Mouse (Mus musculus) C2C12 (cell line): ENCODE measurements around the gene Gpr180. TPM values are rescaled to one million over a fixed set of nuclear protein-coding genes. Genes with fewer than 3 reads are reported as not detected.

Experiments used
- H3K27me3 ChIP-seq: one replicate; pipeline ENCODE4 v1.6.1; 2011; ENCODE audit not compliant: control insufficient read depth, insufficient read depth, insufficient read length
- H3K36me3 ChIP-seq: one replicate; pipeline ENCODE4 v1.6.1; 2011; ENCODE audit not compliant: control insufficient read depth, insufficient read depth
- H3K4me3 ChIP-seq: one replicate; pipeline ENCODE4 v1.5.1; 2011; ENCODE audit warnings: mild to moderate bottlenecking, control low read depth; ENCODE audit not compliant: poor library complexity, insufficient read depth, severe bottlenecking
- H3K79me2 ChIP-seq: one replicate; pipeline ENCODE4 v1.6.1; 2011; ENCODE audit not compliant: control insufficient read depth, insufficient read depth
- H3K79me3 ChIP-seq: one replicate; pipeline ENCODE4 v1.6.1; 2011; ENCODE audit warnings: low read depth, control low read depth
- H3ac ChIP-seq: one replicate; pipeline ENCODE3; 2011; ENCODE audit warnings: low read depth; ENCODE audit not compliant: control insufficient read depth, insufficient read length
- CEBPB ChIP-seq: IDR thresholded peaks from one replicate; pipeline ENCODE4 v1.6.1; 2011; ENCODE audit warnings: low read depth, mild to moderate bottlenecking, control low read depth, moderate library complexity
- CTCF ChIP-seq: IDR thresholded peaks from one replicate; pipeline ENCODE4 v1.5.1; 2011; ENCODE audit not compliant: control insufficient read depth, insufficient read depth, insufficient read length
- FOSL1 ChIP-seq: IDR thresholded peaks from one replicate; pipeline ENCODE4 v1.8.0; 2011; ENCODE audit warnings: mild to moderate bottlenecking, low read length; ENCODE audit not compliant: poor library complexity, insufficient read depth, severe bottlenecking
- MAX ChIP-seq: IDR thresholded peaks from one replicate; pipeline ENCODE4 v1.6.1; 2011; ENCODE audit warnings: mild to moderate bottlenecking, control low read depth
- MYOD1 ChIP-seq: IDR thresholded peaks from one replicate; pipeline ENCODE4 v1.6.1; 2011; ENCODE audit warnings: low read depth; ENCODE audit not compliant: control insufficient read depth, insufficient read length
- MYOG ChIP-seq: IDR thresholded peaks from one replicate; pipeline ENCODE4 v1.6.1; 2011; ENCODE audit not compliant: control insufficient read depth, insufficient read length; ENCODE audit errors: extremely low read depth
- USF1 ChIP-seq: IDR thresholded peaks from one replicate; pipeline ENCODE4 v1.6.1; 2011; ENCODE audit warnings: low read depth, mild to moderate bottlenecking, control low read depth, moderate library complexity
- polyA plus RNA-seq: library from polyadenylated mRNA; unstranded; fragments of >200 nt; fragmentation: generic; extraction: Trizol; gene quantifications from one replicate; pipeline ENCODE4 v1.2.1, GENCODE M21; 2012; ENCODE audit warnings: missing spikeins

Gpr180 gene
- polyA plus RNA-seq, 1 experiment: 24.4 TPM

DNA sequence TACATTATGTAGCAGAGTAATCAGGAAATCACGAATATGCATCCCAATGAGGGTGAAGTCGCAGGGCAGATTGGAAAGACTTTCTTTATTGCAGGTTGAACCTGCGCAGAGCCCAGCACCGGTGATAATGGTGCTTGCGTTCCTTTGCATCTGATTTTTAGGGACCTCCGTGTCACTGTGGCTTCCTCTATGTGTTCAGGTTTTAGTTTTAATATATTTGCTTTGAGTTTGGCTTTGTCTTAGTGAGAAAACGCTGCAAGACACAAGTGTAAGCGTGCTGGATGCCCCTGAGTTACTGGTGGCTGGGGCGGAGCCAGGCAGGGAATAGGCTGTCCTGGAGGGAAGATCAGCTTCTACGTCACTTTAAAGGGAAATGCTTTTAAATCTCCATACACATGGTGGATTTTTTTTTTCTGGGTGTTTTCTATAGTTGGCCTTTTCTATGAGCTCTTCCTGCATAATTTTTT is 43.8 kb downstream of the Gpr180 start:
- H3ac ChIP-seq: no peak overlapping the region
- H3K79me2 ChIP-seq: no peaks in the 10 kb centered on the region
- H3K36me3 ChIP-seq: no peaks in the 10 kb centered on the region
- no peak for TF ChIP-seq FOSL1
- no peak for TF ChIP-seq MAX
- TF ChIP-seq CEBPB: no peak
- no peak for TF ChIP-seq CTCF
- no peak for TF ChIP-seq MYOG
- TF ChIP-seq MYOD1: no peak
- TF ChIP-seq USF1: no peak
- H3K27me3 ChIP-seq: no peaks in the 10 kb centered on the region
- H3K79me3 ChIP-seq: no peaks in the 10 kb centered on the region
- H3K4me3 ChIP-seq: peak overlapping the region; percentile 25

DNA sequence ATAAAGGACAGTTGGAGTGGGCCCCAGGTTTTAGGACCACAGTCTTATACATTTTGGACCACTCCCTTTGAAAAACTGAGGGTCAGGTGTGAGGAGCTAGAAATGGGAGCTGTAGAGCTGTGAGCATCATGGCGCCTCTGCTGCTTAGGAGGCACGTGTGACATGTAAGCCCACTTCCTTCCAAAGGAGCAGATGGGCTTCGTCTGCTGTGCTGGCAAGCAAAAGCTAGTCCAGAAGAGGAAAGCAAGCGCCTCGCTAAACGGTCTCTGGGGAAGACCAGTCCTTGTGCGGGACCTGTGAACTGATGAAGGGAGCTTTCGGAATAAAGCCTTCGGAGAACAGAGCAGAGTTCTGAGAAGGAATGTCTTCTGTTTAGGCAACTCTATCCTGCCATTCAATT is 54.5 kb downstream of the Gpr180 start:
- no peak overlapping the region for H3ac ChIP-seq
- TF ChIP-seq MYOD1 (no peak), CTCF (no peak), MAX (no peak), CEBPB (no peak), FOSL1 (no peak), MYOG (no peak), USF1 (no peak)
- H3K36me3 ChIP-seq: no peaks in the 10 kb centered on the region
- no peaks in the 10 kb centered on the region for H3K79me2 ChIP-seq
- no peaks in the 10 kb centered on the region for H3K79me3 ChIP-seq
- no peak overlapping the region for H3K4me3 ChIP-seq
- H3K27me3 ChIP-seq: peaks cover 21% of the 10 kb centered on the region

DNA sequence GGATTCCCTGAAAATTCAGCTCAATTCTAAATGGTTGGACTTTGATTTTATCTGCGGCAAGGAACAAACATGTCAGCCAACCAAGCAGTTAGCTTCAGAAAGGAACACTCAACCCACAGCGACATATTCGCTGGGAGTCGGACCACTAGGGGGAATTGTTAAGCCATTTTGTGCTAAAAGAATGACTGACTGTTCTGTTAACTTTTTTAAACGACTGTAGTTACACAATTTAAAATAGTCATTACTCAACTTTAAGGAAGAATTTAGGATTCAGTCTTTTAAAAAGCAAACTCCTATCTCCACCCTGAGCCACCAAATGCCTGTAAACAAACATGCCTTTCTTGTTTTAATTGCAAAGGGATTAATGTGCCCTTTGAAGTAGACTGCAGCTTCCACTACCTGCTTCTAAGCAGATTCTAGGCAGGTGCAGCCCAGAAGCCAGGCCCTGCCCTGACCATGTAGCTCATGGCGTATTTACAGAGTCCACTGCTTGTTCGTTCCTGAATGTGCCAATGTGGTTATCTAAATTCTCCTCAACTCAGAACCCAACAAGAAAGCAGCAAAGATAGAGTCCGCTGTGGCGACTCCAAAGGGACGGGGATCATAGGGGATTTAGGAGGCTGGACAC is 56.2 kb downstream of the Gpr180 start:
- peaks cover 21% of the 10 kb centered on the region for H3K27me3 ChIP-seq
- H3ac ChIP-seq: no peak overlapping the region
- no peaks in the 10 kb centered on the region for H3K36me3 ChIP-seq
- no peaks in the 10 kb centered on the region for H3K79me2 ChIP-seq
- no peaks in the 10 kb centered on the region for H3K79me3 ChIP-seq
- no peak overlapping the region for H3K4me3 ChIP-seq
- no peak for TF ChIP-seq MYOD1
- no peak for TF ChIP-seq CEBPB
- no peak for TF ChIP-seq FOSL1
- no peak for TF ChIP-seq CTCF
- TF ChIP-seq MYOG: no peak
- no peak for TF ChIP-seq MAX
- no peak for TF ChIP-seq USF1

DNA sequence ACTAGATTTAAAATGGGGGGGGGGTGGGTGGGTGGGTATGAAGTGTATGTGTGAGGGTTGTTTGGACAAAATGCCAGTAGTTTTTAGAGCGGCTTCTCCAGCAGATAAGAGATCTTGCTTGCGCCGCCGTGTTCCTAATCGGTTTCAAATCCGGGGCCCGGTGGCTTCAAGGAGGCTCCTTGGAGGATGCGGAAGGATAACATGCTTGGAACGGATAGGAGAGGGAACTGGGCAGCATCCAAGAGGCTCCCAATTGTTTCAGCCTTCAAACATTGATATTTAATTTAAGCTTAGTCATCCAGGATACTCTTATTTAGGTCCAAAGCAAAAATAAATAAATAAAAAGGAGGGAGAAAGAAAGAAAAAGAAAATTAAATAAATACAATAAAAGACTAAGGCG is 56.7 kb downstream of the Gpr180 start:
- no peaks in the 10 kb centered on the region for H3K79me3 ChIP-seq
- no peak overlapping the region for H3ac ChIP-seq
- TF ChIP-seq MYOG (no peak), MYOD1 (no peak), MAX (no peak), FOSL1 (no peak), USF1 (no peak), CTCF (no peak), CEBPB (no peak)
- H3K27me3 ChIP-seq: peaks cover 18% of the 10 kb centered on the region
- no peaks in the 10 kb centered on the region for H3K79me2 ChIP-seq
- H3K4me3 ChIP-seq: no peak overlapping the region
- H3K36me3 ChIP-seq: no peaks in the 10 kb centered on the region

DNA sequence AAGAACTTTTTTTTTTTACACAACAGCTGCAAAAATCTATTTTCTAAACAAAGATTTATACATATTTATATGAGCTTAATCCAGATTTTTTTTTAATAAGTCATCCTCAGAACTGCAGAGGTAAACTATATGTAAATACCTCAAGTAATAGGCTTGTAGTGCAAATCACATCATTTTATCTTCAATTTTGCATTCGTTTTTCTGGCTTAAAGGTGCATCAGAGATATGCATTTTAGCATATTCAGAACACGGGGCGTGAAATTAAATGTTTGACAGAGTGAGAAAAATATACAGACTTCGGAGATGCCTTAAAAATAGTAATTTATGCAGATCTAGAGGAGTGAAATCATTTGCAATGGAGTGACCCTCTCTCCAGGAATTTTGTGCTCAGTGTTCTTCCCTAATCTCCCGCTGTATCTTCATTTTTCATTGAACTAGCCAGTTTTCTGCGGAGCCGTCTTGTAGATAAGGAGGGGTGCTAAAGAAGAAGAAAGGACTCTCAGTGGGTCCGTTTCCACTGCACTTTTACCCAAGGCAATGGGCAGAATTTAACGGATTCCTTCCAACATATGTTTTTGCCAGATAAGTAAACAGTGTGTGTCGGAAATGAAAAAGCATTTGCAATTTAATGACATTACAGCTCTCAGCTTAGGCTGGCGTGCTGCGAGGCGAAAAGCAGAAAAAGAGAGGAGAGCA is 57.4 kb downstream of the Gpr180 start:
- no peaks in the 10 kb centered on the region for H3K79me3 ChIP-seq
- H3K79me2 ChIP-seq: no peaks in the 10 kb centered on the region
- TF ChIP-seq FOSL1 (no peak), MYOG (no peak), USF1 (no peak), MAX (no peak), CTCF (no peak), MYOD1 (no peak), CEBPB (no peak)
- peaks cover 18% of the 10 kb centered on the region for H3K27me3 ChIP-seq
- no peak overlapping the region for H3ac ChIP-seq
- no peak overlapping the region for H3K4me3 ChIP-seq
- H3K36me3 ChIP-seq: no peaks in the 10 kb centered on the region

DNA sequence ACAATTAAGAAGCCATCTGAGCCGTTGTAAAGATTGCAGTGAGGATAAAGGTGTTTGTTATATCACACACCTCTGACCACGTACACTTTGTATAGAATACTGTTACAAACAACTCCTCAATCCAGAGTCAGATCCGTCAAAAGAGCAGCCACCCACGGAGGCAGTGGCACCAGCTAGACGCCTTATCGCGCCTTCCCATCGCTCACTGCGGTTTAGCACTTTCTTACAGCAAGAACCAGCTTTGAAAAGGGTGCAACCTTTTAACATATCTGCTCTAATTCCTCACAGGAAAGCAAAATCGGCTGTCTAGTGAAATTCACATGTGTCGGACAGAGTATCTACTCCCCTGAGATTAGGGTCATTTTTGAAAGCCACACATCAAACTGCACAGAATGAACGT is 60.1 kb downstream of the Gpr180 start:
- Histone ChIP-seq H3K36me3 (no peaks in the 10 kb centered on the region), H3K27me3 (peaks cover 16% of the 10 kb centered on the region)

More for the DNA sequence above, 60.1 kb downstream of the Gpr180 start:
- TF ChIP-seq MAX: no peak
- no peak for TF ChIP-seq MYOG
- no peak for TF ChIP-seq USF1
- TF ChIP-seq FOSL1: no peak
- no peak for TF ChIP-seq CTCF
- no peak for TF ChIP-seq MYOD1
- no peak for TF ChIP-seq CEBPB
- Histone ChIP-seq H3K79me3 (no peaks in the 10 kb centered on the region), H3K79me2 (no peaks in the 10 kb centered on the region), H3K4me3 (no peak overlapping the region), H3ac (no peak overlapping the region)
